Mouse (Mus musculus): ENCODE measurements around the gene Gcnt7. TPM values are rescaled to one million over a fixed set of nuclear protein-coding genes. Genes with fewer than 3 reads are reported as not detected.

The Gcnt7 gene
- total and polyA plus RNA-seq, 2 experiments from 2014 or later: 1.2 TPM; not detected in 1

- H3K9me3 ChIP-seq (ENCODE audit: low read length): no peaks in the 10 kb centered on the region
- 91% methylated on average over 5 of the region's 5 CpGs for WGBS
- H3K36me3 ChIP-seq (ENCODE audit: insufficient read depth, low read length): no peaks in the 10 kb centered on the region
- DNase-seq (ENCODE audit: low spot score) (no peak), ATAC-seq (ENCODE audit: low FRiP score) (no peak)
- H3K4me3 ChIP-seq (ENCODE audit: low read depth, low read length): no peak overlapping the region
- H3K9ac ChIP-seq (replicated peaks; ENCODE audit: low read length, poor library complexity, severe bottlenecking): no peak overlapping the region
- no peaks in the 10 kb centered on the region for H3K27me3 ChIP-seq (ENCODE audit: insufficient read depth, low read length)
- H3K4me1 ChIP-seq (ENCODE audit: insufficient read depth, low read length): no peaks in the 10 kb centered on the region
- H3K4me2 ChIP-seq (ENCODE audit: low read depth, low read length, poor library complexity, severe bottlenecking): no peak overlapping the region
- no peak overlapping the region for H3K27ac ChIP-seq (ENCODE audit: low read depth, low read length)
- TF ChIP-seq CTCF (IDR thresholded peaks at IDR 0.05): no peak
Measured at GRCm38 (mm10) chr2:172416876-172417275, 41.5 kb downstream of the Gcnt7 start.

- no peak for TF ChIP-seq CTCF (IDR thresholded peaks at IDR 0.05)
- no peak for DNase-seq (ENCODE audit: low spot score)
- Histone ChIP-seq H3K4me3 (ENCODE audit: low read depth, low read length) (no peak overlapping the region), H3K36me3 (ENCODE audit: insufficient read depth, low read length) (no peaks in the 10 kb centered on the region), H3K4me1 (ENCODE audit: insufficient read depth, low read length) (no peaks in the 10 kb centered on the region), H3K4me2 (ENCODE audit: low read depth, low read length, poor library complexity, severe bottlenecking) (no peak overlapping the region), H3K27ac (ENCODE audit: low read depth, low read length) (no peak overlapping the region), H3K9ac (replicated peaks; ENCODE audit: low read length, poor library complexity, severe bottlenecking) (no peak overlapping the region), H3K9me3 (ENCODE audit: low read length) (no peaks in the 10 kb centered on the region), H3K27me3 (ENCODE audit: insufficient read depth, low read length) (no peaks in the 10 kb centered on the region)
- ATAC-seq (ENCODE audit: low FRiP score): no peak
- whole genome bisulfite sequencing: 64% methylated on average over 12 of the region's 12 CpGs
Measured at GRCm38 (mm10) chr2:172416218-172416617, 42.2 kb downstream of the Gcnt7 start.

- Histone ChIP-seq H3K27ac (ENCODE audit: low read depth, low read length) (no peak overlapping the region), H3K27me3 (ENCODE audit: insufficient read depth, low read length) (no peaks in the 10 kb centered on the region), H3K9ac (replicated peaks; ENCODE audit: low read length, poor library complexity, severe bottlenecking) (no peak overlapping the region), H3K4me2 (ENCODE audit: low read depth, low read length, poor library complexity, severe bottlenecking) (no peak overlapping the region), H3K4me1 (ENCODE audit: insufficient read depth, low read length) (no peaks in the 10 kb centered on the region), H3K36me3 (ENCODE audit: insufficient read depth, low read length) (no peaks in the 10 kb centered on the region), H3K4me3 (ENCODE audit: low read depth, low read length) (no peak overlapping the region), H3K9me3 (ENCODE audit: low read length) (no peaks in the 10 kb centered on the region)
- 54% methylated on average over 5 of the region's 5 CpGs for WGBS
- no peak for TF ChIP-seq CTCF (IDR thresholded peaks at IDR 0.05)
- DNase-seq (ENCODE audit: low spot score) (no peak), ATAC-seq (ENCODE audit: low FRiP score) (no peak)
Measured at GRCm38 (mm10) chr2:172413894-172414293, 44.5 kb downstream of the Gcnt7 start.

- Histone ChIP-seq H3K9me3 (ENCODE audit: low read length) (no peaks in the 10 kb centered on the region), H3K27ac (ENCODE audit: low read depth, low read length) (no peak overlapping the region), H3K4me1 (ENCODE audit: insufficient read depth, low read length) (no peaks in the 10 kb centered on the region), H3K9ac (replicated peaks; ENCODE audit: low read length, poor library complexity, severe bottlenecking) (no peak overlapping the region), H3K36me3 (ENCODE audit: insufficient read depth, low read length) (no peaks in the 10 kb centered on the region), H3K4me2 (ENCODE audit: low read depth, low read length, poor library complexity, severe bottlenecking) (no peak overlapping the region), H3K4me3 (ENCODE audit: low read depth, low read length) (no peak overlapping the region), H3K27me3 (ENCODE audit: insufficient read depth, low read length) (no peaks in the 10 kb centered on the region)
- DNase-seq (ENCODE audit: low spot score) (no peak), ATAC-seq (ENCODE audit: low FRiP score) (no peak)
- 28% methylated on average over 4 of the region's 4 CpGs for WGBS
- TF ChIP-seq CTCF (IDR thresholded peaks at IDR 0.05): no peak
Measured at GRCm38 (mm10) chr2:172413273-172413672, 45.1 kb downstream of the Gcnt7 start.

GRCm38 (mm10) chr2:172412454-172412853, 45.9 kb downstream of the Gcnt7 start:
- WGBS: 8% methylated on average over 9 of the region's 9 CpGs
- DNase-seq (ENCODE audit: low spot score): peak; percentile 54
- H3K36me3 ChIP-seq (ENCODE audit: insufficient read depth, low read length): no peaks in the 10 kb centered on the region
- 0 out of 2 replicates have a peak, but pooled peaks have one; percentile 23 for ATAC-seq (ENCODE audit: low FRiP score)
- H3K4me2 ChIP-seq (ENCODE audit: low read depth, low read length, poor library complexity, severe bottlenecking): peak overlapping the region; percentile 26; the same call in 1 of the 2 replicates
- H3K9me3 ChIP-seq (ENCODE audit: low read length): no peaks in the 10 kb centered on the region
- H3K4me1 ChIP-seq (ENCODE audit: insufficient read depth, low read length): no peaks in the 10 kb centered on the region
- H3K27me3 ChIP-seq (ENCODE audit: insufficient read depth, low read length): no peaks in the 10 kb centered on the region
- H3K9ac ChIP-seq (replicated peaks; ENCODE audit: low read length, poor library complexity, severe bottlenecking): no peak overlapping the region
- no peak for TF ChIP-seq CTCF (IDR thresholded peaks at IDR 0.05)
- no peak overlapping the region for H3K27ac ChIP-seq (ENCODE audit: low read depth, low read length)
- H3K4me3 ChIP-seq (ENCODE audit: low read depth, low read length): no peak overlapping the region

- Histone ChIP-seq H3K4me1 (ENCODE audit: insufficient read depth, low read length) (no peaks in the 10 kb centered on the region), H3K27me3 (ENCODE audit: insufficient read depth, low read length) (no peaks in the 10 kb centered on the region), H3K9me3 (ENCODE audit: low read length) (no peaks in the 10 kb centered on the region), H3K27ac (ENCODE audit: low read depth, low read length) (no peak overlapping the region), H3K4me2 (ENCODE audit: low read depth, low read length, poor library complexity, severe bottlenecking) (no peak overlapping the region), H3K4me3 (ENCODE audit: low read depth, low read length) (no peak overlapping the region), H3K36me3 (ENCODE audit: insufficient read depth, low read length) (no peaks in the 10 kb centered on the region), H3K9ac (replicated peaks; ENCODE audit: low read length, poor library complexity, severe bottlenecking) (no peak overlapping the region)
- 84% methylated on average over 11 of the region's 11 CpGs for WGBS
- ATAC-seq (ENCODE audit: low FRiP score) (no peak), DNase-seq (ENCODE audit: low spot score) (no peak)
- no peak for TF ChIP-seq CTCF (IDR thresholded peaks at IDR 0.05)
Measured at GRCm38 (mm10) chr2:172411091-172411490, 47.3 kb downstream of the Gcnt7 start.

Data from midbrain, postnatal 0 days (tissue).